Mouse (Mus musculus): ENCODE results near the gene Wars. TPM values are rescaled to one million over a fixed set of nuclear protein-coding genes. Genes with fewer than 3 reads are reported as not detected.

Wars gene
- polyA plus RNA-seq, 1 experiment from 2014 or later, result 101 TPM

- H3K9me3 ChIP-seq (ENCODE audit: control insufficient read depth, low read length), result no peaks in the 10 kb centered on the region
- H3K4me2 ChIP-seq (replicated peaks), result peak overlapping the region; percentile 88
- under 1% methylated on average over 51 of the region's 51 CpGs for WGBS
- H3K4me3 ChIP-seq (replicated peaks; ENCODE audit: low read length), result peak overlapping the region; percentile 66
- no peaks in the 10 kb centered on the region for H3K27me3 ChIP-seq (ENCODE audit: control insufficient read depth, insufficient read depth, low read length)
- H3K4me1 ChIP-seq (replicated peaks; ENCODE audit: control insufficient read depth, insufficient read depth, low read length), result peaks cover 43% of the 10 kb centered on the region
- H3K27ac ChIP-seq, result 0 out of 2 replicates have a peak overlapping the region, but pooled peaks have one; percentile 61
- DNase-seq (ENCODE audit: low spot score), result no peak
- no peaks in the 10 kb centered on the region for H3K36me3 ChIP-seq (replicated peaks; ENCODE audit: control insufficient read depth, insufficient read depth)
- peak; percentile 12 for ATAC-seq (ENCODE audit: low FRiP score)
- H3K9ac ChIP-seq, result peak overlapping the region; percentile 72
Observed at GRCm38 (mm10) chr12:108835208-108835839, 58.6 kb downstream of the Wars start.

DNA sequence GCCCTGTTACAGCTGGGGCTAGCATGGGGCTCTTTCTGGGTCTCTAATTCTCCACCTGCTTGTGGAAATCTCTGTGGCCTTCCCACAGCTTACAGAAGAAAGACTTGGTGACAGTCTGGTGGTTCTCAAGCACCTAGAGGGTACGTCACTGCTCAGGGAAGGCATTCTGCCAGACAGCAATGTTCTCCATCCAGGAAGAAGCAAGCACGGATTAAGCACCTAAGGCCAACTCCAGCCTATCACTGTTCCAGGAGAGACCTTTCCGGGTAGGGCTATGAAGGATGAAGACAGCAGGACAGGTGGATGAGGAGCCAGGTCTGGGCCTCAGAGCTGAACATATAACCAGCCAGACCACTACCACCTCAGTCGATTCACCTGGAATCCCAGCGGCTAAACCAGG lies 59.2 kb downstream of the Wars start:
- Histone ChIP-seq H3K27me3 (ENCODE audit: control insufficient read depth, insufficient read depth, low read length) (no peaks in the 10 kb centered on the region), H3K9me3 (ENCODE audit: control insufficient read depth, low read length) (no peaks in the 10 kb centered on the region), H3K9ac (peak overlapping the region; percentile 72), H3K4me1 (replicated peaks; ENCODE audit: control insufficient read depth, insufficient read depth, low read length) (peaks cover 43% of the 10 kb centered on the region), H3K36me3 (replicated peaks; ENCODE audit: control insufficient read depth, insufficient read depth) (no peaks in the 10 kb centered on the region), H3K27ac (no peak overlapping the region), H3K4me3 (replicated peaks; ENCODE audit: low read length) (peak overlapping the region; percentile 66), H3K4me2 (replicated peaks) (peak overlapping the region; percentile 88)
- DNase-seq (ENCODE audit: low spot score), result no peak
- no peak for ATAC-seq (ENCODE audit: low FRiP score)
- WGBS, result 51% methylated on average over 5 of the region's 5 CpGs

DNA sequence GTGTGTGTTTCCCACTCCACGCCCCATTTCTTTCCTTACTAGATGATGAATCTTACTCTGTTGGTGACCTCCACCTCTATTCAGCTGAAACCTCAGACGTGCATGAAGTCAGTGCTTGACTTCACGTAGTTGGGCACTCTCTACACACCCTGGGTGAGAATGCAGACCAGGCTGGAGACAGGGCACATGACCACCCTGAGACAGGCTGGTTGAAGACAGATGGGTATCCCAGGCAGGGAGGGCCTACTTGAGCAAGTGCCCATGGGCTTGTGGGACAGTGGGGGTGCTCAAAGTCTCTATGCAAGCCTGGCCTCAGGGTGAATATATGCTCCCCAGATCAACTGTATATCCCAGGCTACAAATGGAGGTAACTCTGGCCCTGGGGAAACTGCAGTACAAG lies 59.6 kb downstream of the Wars start:
- Histone ChIP-seq H3K27me3 (ENCODE audit: control insufficient read depth, insufficient read depth, low read length) (no peaks in the 10 kb centered on the region), H3K36me3 (replicated peaks; ENCODE audit: control insufficient read depth, insufficient read depth) (no peaks in the 10 kb centered on the region), H3K27ac (no peak overlapping the region), H3K4me3 (replicated peaks; ENCODE audit: low read length) (peak overlapping the region; percentile 66), H3K9ac (peak overlapping the region; percentile 72; the same call in 1 of the 2 replicates), H3K4me1 (replicated peaks; ENCODE audit: control insufficient read depth, insufficient read depth, low read length) (peaks cover 43% of the 10 kb centered on the region), H3K4me2 (replicated peaks) (peak overlapping the region; percentile 88), H3K9me3 (ENCODE audit: control insufficient read depth, low read length) (no peaks in the 10 kb centered on the region)
- ATAC-seq (ENCODE audit: low FRiP score) (no peak), DNase-seq (ENCODE audit: low spot score) (no peak)
- 79% methylated on average over 3 of the region's 3 CpGs for WGBS

DNA sequence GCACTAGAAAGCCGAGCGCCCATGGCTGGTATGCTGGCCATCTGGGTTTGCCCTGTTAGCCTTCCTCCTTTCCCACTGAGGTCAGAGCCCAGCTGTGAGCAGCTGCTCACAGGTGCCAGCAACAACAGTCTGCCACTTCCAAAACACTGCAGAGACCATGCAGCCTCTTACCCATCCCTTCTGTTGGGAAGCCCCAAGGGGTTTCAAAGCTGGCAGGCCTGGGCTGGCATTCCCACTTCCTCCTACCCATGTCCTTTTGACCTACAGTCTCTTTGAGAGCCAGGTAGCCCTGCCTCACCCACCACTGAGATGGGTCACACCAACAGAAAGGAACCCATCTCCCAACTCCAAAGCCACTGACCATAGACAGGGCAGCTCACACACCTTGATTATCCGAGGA lies 60.6 kb downstream of the Wars start:
- Histone ChIP-seq H3K4me2 (replicated peaks) (no peak overlapping the region), H3K4me3 (replicated peaks; ENCODE audit: low read length) (no peak overlapping the region), H3K4me1 (replicated peaks; ENCODE audit: control insufficient read depth, insufficient read depth, low read length) (peaks cover 43% of the 10 kb centered on the region), H3K9me3 (ENCODE audit: control insufficient read depth, low read length) (no peaks in the 10 kb centered on the region), H3K27ac (no peak overlapping the region), H3K27me3 (ENCODE audit: control insufficient read depth, insufficient read depth, low read length) (no peaks in the 10 kb centered on the region), H3K36me3 (replicated peaks; ENCODE audit: control insufficient read depth, insufficient read depth) (no peaks in the 10 kb centered on the region), H3K9ac (no peak overlapping the region)
- no peak for ATAC-seq (ENCODE audit: low FRiP score)
- 87% methylated on average over 3 of the region's 3 CpGs for WGBS
- no peak for DNase-seq (ENCODE audit: low spot score)

GRCm38 (mm10) chr12:108832851-108833250 lies 61.1 kb downstream of the Wars start:
- Histone ChIP-seq H3K4me1 (replicated peaks; ENCODE audit: control insufficient read depth, insufficient read depth, low read length) (peaks cover 38% of the 10 kb centered on the region), H3K9ac (no peak overlapping the region), H3K4me3 (replicated peaks; ENCODE audit: low read length) (no peak overlapping the region), H3K36me3 (replicated peaks; ENCODE audit: control insufficient read depth, insufficient read depth) (no peaks in the 10 kb centered on the region), H3K4me2 (replicated peaks) (no peak overlapping the region), H3K27me3 (ENCODE audit: control insufficient read depth, insufficient read depth, low read length) (no peaks in the 10 kb centered on the region), H3K27ac (no peak overlapping the region), H3K9me3 (ENCODE audit: control insufficient read depth, low read length) (no peaks in the 10 kb centered on the region)
- 87% methylated on average over 8 of the region's 8 CpGs for WGBS
- no peak for DNase-seq (ENCODE audit: low spot score)
- no peak for ATAC-seq (ENCODE audit: low FRiP score)

- H3K4me3 ChIP-seq (replicated peaks; ENCODE audit: low read length), result no peak overlapping the region
- 59% methylated on average over 9 of the region's 9 CpGs for WGBS
- H3K36me3 ChIP-seq (replicated peaks; ENCODE audit: control insufficient read depth, insufficient read depth), result 0 out of 2 replicates have a peak, but pooled peaks cover 2% of the 10 kb centered on the region
- DNase-seq (ENCODE audit: low spot score) (no peak), ATAC-seq (ENCODE audit: low FRiP score) (no peak)
- peaks cover 30% of the 10 kb centered on the region for H3K4me1 ChIP-seq (replicated peaks; ENCODE audit: control insufficient read depth, insufficient read depth, low read length)
- no peak overlapping the region for H3K27ac ChIP-seq
- no peaks in the 10 kb centered on the region for H3K27me3 ChIP-seq (ENCODE audit: control insufficient read depth, insufficient read depth, low read length)
- H3K9ac ChIP-seq, result no peak overlapping the region
- H3K4me2 ChIP-seq (replicated peaks), result no peak overlapping the region
- H3K9me3 ChIP-seq (ENCODE audit: control insufficient read depth, low read length), result no peaks in the 10 kb centered on the region
Observed at GRCm38 (mm10) chr12:108831966-108832643, 61.9 kb downstream of the Wars start.

- WGBS, result 91% methylated on average over 6 of the region's 6 CpGs
- peaks cover 21% of the 10 kb centered on the region for H3K4me1 ChIP-seq (replicated peaks; ENCODE audit: control insufficient read depth, insufficient read depth, low read length)
- no peak overlapping the region for H3K27ac ChIP-seq
- no peak overlapping the region for H3K9ac ChIP-seq
- no peak overlapping the region for H3K4me3 ChIP-seq (replicated peaks; ENCODE audit: low read length)
- H3K9me3 ChIP-seq (ENCODE audit: control insufficient read depth, low read length), result no peaks in the 10 kb centered on the region
- ATAC-seq (ENCODE audit: low FRiP score) (no peak), DNase-seq (ENCODE audit: low spot score) (no peak)
- H3K4me2 ChIP-seq (replicated peaks), result no peak overlapping the region
- H3K36me3 ChIP-seq (replicated peaks; ENCODE audit: control insufficient read depth, insufficient read depth), result peaks cover 10% of the 10 kb centered on the region; the same call in 1 of the 2 replicates
- no peaks in the 10 kb centered on the region for H3K27me3 ChIP-seq (ENCODE audit: control insufficient read depth, insufficient read depth, low read length)
Observed at GRCm38 (mm10) chr12:108830358-108830757, 63.6 kb downstream of the Wars start.

- peaks cover 10% of the 10 kb centered on the region; the same call in 1 of the 2 replicates for H3K36me3 ChIP-seq (replicated peaks; ENCODE audit: control insufficient read depth, insufficient read depth)
- peaks cover 14% of the 10 kb centered on the region for H3K4me1 ChIP-seq (replicated peaks; ENCODE audit: control insufficient read depth, insufficient read depth, low read length)
- no peak overlapping the region for H3K27ac ChIP-seq
- DNase-seq (ENCODE audit: low spot score) (no peak), ATAC-seq (ENCODE audit: low FRiP score) (no peak)
- H3K4me2 ChIP-seq (replicated peaks), result no peak overlapping the region
- H3K9me3 ChIP-seq (ENCODE audit: control insufficient read depth, low read length), result no peaks in the 10 kb centered on the region
- no peak overlapping the region for H3K4me3 ChIP-seq (replicated peaks; ENCODE audit: low read length)
- H3K9ac ChIP-seq, result no peak overlapping the region
- 84% methylated on average over 5 of the region's 5 CpGs for WGBS
- H3K27me3 ChIP-seq (ENCODE audit: control insufficient read depth, insufficient read depth, low read length), result no peaks in the 10 kb centered on the region
Observed at GRCm38 (mm10) chr12:108829636-108830035, 64.3 kb downstream of the Wars start.

DNA sequence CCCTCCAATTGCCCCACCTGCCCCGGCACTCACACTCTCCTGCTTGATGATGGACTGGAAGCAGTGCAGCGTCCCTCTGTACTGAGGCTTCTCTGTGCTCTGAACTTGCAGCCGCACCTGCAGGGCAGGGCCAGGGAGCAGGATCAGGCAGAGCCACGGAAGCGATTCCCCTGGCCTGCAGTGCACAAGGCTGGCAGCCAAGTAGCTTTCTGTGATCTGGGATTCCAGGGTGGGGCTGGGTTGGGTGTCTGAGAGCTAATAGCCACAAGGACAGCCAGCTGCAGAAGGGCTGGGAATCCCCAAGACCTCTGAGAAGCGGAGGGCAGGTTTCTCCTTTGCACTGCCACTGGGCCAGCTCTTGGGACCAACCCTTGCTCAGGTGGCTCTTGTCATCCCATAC lies 66.3 kb downstream of the Wars start:
- Histone ChIP-seq H3K4me3 (replicated peaks; ENCODE audit: low read length) (no peak overlapping the region), H3K27me3 (ENCODE audit: control insufficient read depth, insufficient read depth, low read length) (no peaks in the 10 kb centered on the region), H3K4me1 (replicated peaks; ENCODE audit: control insufficient read depth, insufficient read depth, low read length) (peaks cover 7% of the 10 kb centered on the region; the same call in 1 of the 2 replicates), H3K4me2 (replicated peaks) (no peak overlapping the region), H3K27ac (no peak overlapping the region), H3K9ac (no peak overlapping the region), H3K9me3 (ENCODE audit: control insufficient read depth, low read length) (no peaks in the 10 kb centered on the region), H3K36me3 (replicated peaks; ENCODE audit: control insufficient read depth, insufficient read depth) (peaks cover 10% of the 10 kb centered on the region; the same call in 1 of the 2 replicates)
- no peak for DNase-seq (ENCODE audit: low spot score)
- WGBS, result 97% methylated on average over 6 of the region's 6 CpGs
- ATAC-seq (ENCODE audit: low FRiP score), result no peak

All from hindbrain, embryonic 14.5 days (tissue).